Mouse (Mus musculus) hindbrain, embryonic 12.5 days (tissue): ENCODE data around the gene Soga1. TPM values are rescaled to one million over a fixed set of nuclear protein-coding genes. Genes with fewer than 3 reads are reported as not detected.
A peak's percentile ranks its signal among the peaks of the same experiment; 100 is the strongest.

Experiments used
- ATAC-seq: fragments of 200-750 bp; cut with Nextera tagmentation; 2 replicates; pipeline ENCODE4 v1.8.0; 2017; ENCODE audit warnings: moderate TSS enrichment; ENCODE audit not compliant: low FRiP score
- H3K27ac ChIP-seq: fragments of 300-500 bp; sonication (generic); 2 replicates; pipeline ENCODE4 v1.5.1; 2016; ENCODE audit warnings: mild to moderate bottlenecking
- H3K27me3 ChIP-seq: fragments of 300-500 bp; sonication (generic); 2 replicates; pipeline ENCODE4 v1.6.1; 2016; ENCODE audit warnings: mild to moderate bottlenecking
- H3K36me3 ChIP-seq: fragments of 300-500 bp; sonication (generic); 2 replicates; pipeline ENCODE4 v1.6.1; 2016; ENCODE audit warnings: mild to moderate bottlenecking
- H3K4me1 ChIP-seq: fragments of 300-500 bp; sonication (generic); 2 replicates; pipeline ENCODE4 v1.6.1; 2016
- H3K4me2 ChIP-seq: fragments of 300-500 bp; sonication (generic); replicated peaks from 2 replicates; pipeline ENCODE4 v1.6.1; 2016; ENCODE audit warnings: mild to moderate bottlenecking
- H3K4me3 ChIP-seq: fragments of 300-500 bp; sonication (generic); 2 replicates; pipeline ENCODE4 v1.5.1; 2016; ENCODE audit warnings: mild to moderate bottlenecking
- H3K9ac ChIP-seq: fragments of 300-500 bp; sonication (generic); 2 replicates; pipeline ENCODE4 v1.6.1; 2016; ENCODE audit warnings: mild to moderate bottlenecking, moderate library complexity
- H3K9me3 ChIP-seq: fragments of 300-500 bp; sonication (generic); replicated peaks from 2 replicates; pipeline ENCODE4 v1.6.1; 2016; ENCODE audit warnings: mild to moderate bottlenecking
- WGBS: fragments of 180-500 bp; shearing (Covaris S2); methylation state at CpG from one replicate; pipeline ENCODE4 v1.1.7; 2016; 5-methylcytosine and 5-hydroxymethylcytosine counted together
- polyA plus RNA-seq: library from polyadenylated mRNA; unstranded; fragments of >200 nt; fragmentation: Nextera tagmentation; extraction: Ambion mirVana; gene quantifications from 2 replicates; pipeline ENCODE4 v1.2.1, GENCODE M21; 2016

Gene Soga1
- polyA plus RNA-seq, 1 experiment from 2014 or later: 8.6 TPM

GRCm38 (mm10) chr2:157077160-157077559, 1.9 kb downstream of the Soga1 start:
- peak overlapping the region; percentile 98 for H3K4me3 ChIP-seq
- H3K4me2 ChIP-seq: peak overlapping the region; percentile 93
- H3K27ac ChIP-seq: peak overlapping the region; percentile 99
- H3K27me3 ChIP-seq: no peaks in the 10 kb centered on the region
- peaks cover 68% of the 10 kb centered on the region for H3K4me1 ChIP-seq
- WGBS: 13% methylated on average over 5 of the region's 5 CpGs
- peak overlapping the region; percentile 100 for H3K9ac ChIP-seq
- no peak for ATAC-seq
- peaks cover 15% of the 10 kb centered on the region for H3K36me3 ChIP-seq
- no peaks in the 10 kb centered on the region for H3K9me3 ChIP-seq

- WGBS: 88% methylated on average over 7 of the region's 7 CpGs
- H3K9me3 ChIP-seq: no peaks in the 10 kb centered on the region
- no peak for ATAC-seq
- H3K4me3 ChIP-seq: peak overlapping the region; percentile 98
- no peaks in the 10 kb centered on the region for H3K27me3 ChIP-seq
- peak overlapping the region; percentile 93 for H3K4me2 ChIP-seq
- H3K4me1 ChIP-seq: peaks cover 69% of the 10 kb centered on the region
- peaks cover 15% of the 10 kb centered on the region for H3K36me3 ChIP-seq
- H3K9ac ChIP-seq: peak overlapping the region; percentile 100; the same call in 1 of the 2 replicates
- no peak overlapping the region for H3K27ac ChIP-seq
Observed at GRCm38 (mm10) chr2:157076585-157076984, 2.5 kb downstream of the Soga1 start.

GRCm38 (mm10) chr2:157075685-157076084, 3.4 kb downstream of the Soga1 start:
- 70% methylated on average over 3 of the region's 3 CpGs for WGBS
- no peak for ATAC-seq

GRCm38 (mm10) chr2:157075226-157075625, 3.8 kb downstream of the Soga1 start:
- Histone ChIP-seq H3K27ac (0 out of 2 replicates have a peak overlapping the region, but pooled peaks have one; percentile 52), H3K9ac (peak overlapping the region; percentile 100)
- WGBS: 87% methylated on average over 3 of the region's 3 CpGs

More at GRCm38 (mm10) chr2:157075685-157076084, 3.4 kb downstream of the Soga1 start:
- H3K4me2 ChIP-seq: peak overlapping the region; percentile 93
- H3K9me3 ChIP-seq: no peaks in the 10 kb centered on the region
- H3K4me1 ChIP-seq: peaks cover 78% of the 10 kb centered on the region
- 0 out of 2 replicates have a peak overlapping the region, but pooled peaks have one; percentile 52 for H3K27ac ChIP-seq
- H3K9ac ChIP-seq: peak overlapping the region; percentile 100
- H3K27me3 ChIP-seq: no peaks in the 10 kb centered on the region
- H3K36me3 ChIP-seq: peaks cover 15% of the 10 kb centered on the region
- peak overlapping the region; percentile 98 for H3K4me3 ChIP-seq

GRCm38 (mm10) chr2:157074772-157075171, 4.3 kb downstream of the Soga1 start:
- Histone ChIP-seq H3K4me2 (peak overlapping the region; percentile 93), H3K27ac (no peak overlapping the region), H3K9me3 (no peaks in the 10 kb centered on the region), H3K36me3 (peaks cover 15% of the 10 kb centered on the region), H3K9ac (0 out of 2 replicates have a peak overlapping the region, but pooled peaks have one; percentile 100), H3K4me3 (peak overlapping the region; percentile 98; the same call in 1 of the 2 replicates), H3K4me1 (peaks cover 81% of the 10 kb centered on the region), H3K27me3 (no peaks in the 10 kb centered on the region)
- 74% methylated on average over 5 of the region's 5 CpGs for WGBS
- ATAC-seq: no peak

More at GRCm38 (mm10) chr2:157075226-157075625, 3.8 kb downstream of the Soga1 start:
- no peaks in the 10 kb centered on the region for H3K27me3 ChIP-seq
- H3K36me3 ChIP-seq: peaks cover 15% of the 10 kb centered on the region
- ATAC-seq: no peak
- H3K4me2 ChIP-seq: peak overlapping the region; percentile 93
- H3K4me3 ChIP-seq: peak overlapping the region; percentile 98
- no peaks in the 10 kb centered on the region for H3K9me3 ChIP-seq
- peaks cover 81% of the 10 kb centered on the region for H3K4me1 ChIP-seq

GRCm38 (mm10) chr2:157074186-157074724, 4.8 kb downstream of the Soga1 start:
- Histone ChIP-seq H3K4me3 (0 out of 2 replicates have a peak overlapping the region, but pooled peaks have one; percentile 98), H3K4me2 (peak overlapping the region; percentile 93; the same call in 1 of the 2 replicates), H3K36me3 (peaks cover 15% of the 10 kb centered on the region), H3K9ac (no peak overlapping the region), H3K4me1 (peaks cover 84% of the 10 kb centered on the region), H3K27me3 (no peaks in the 10 kb centered on the region), H3K9me3 (no peaks in the 10 kb centered on the region), H3K27ac (peak overlapping the region; percentile 44; the same call in 1 of the 2 replicates)
- WGBS: 83% methylated on average over 9 of the region's 9 CpGs
- ATAC-seq: no peak

- H3K9ac ChIP-seq: 0 out of 2 replicates have a peak overlapping the region, but pooled peaks have one; percentile 2
- no peak for ATAC-seq
Observed at GRCm38 (mm10) chr2:157073378-157074052, 5.5 kb downstream of the Soga1 start.

GRCm38 (mm10) chr2:157072316-157072990, 6.6 kb downstream of the Soga1 start:
- H3K9ac ChIP-seq: no peak overlapping the region
- no peak overlapping the region for H3K27ac ChIP-seq
- H3K27me3 ChIP-seq: no peaks in the 10 kb centered on the region
- no peak for ATAC-seq
- WGBS: 80% methylated on average over 9 of the region's 9 CpGs
- no peaks in the 10 kb centered on the region for H3K9me3 ChIP-seq
- H3K36me3 ChIP-seq: peaks cover 15% of the 10 kb centered on the region
- H3K4me1 ChIP-seq: peaks cover 93% of the 10 kb centered on the region
- H3K4me2 ChIP-seq: no peak overlapping the region
- no peak overlapping the region for H3K4me3 ChIP-seq

More at GRCm38 (mm10) chr2:157073378-157074052, 5.5 kb downstream of the Soga1 start:
- H3K4me3 ChIP-seq: no peak overlapping the region
- H3K36me3 ChIP-seq: peaks cover 15% of the 10 kb centered on the region
- 76% methylated on average over 9 of the region's 9 CpGs for WGBS
- peaks cover 91% of the 10 kb centered on the region for H3K4me1 ChIP-seq
- no peak overlapping the region for H3K4me2 ChIP-seq
- H3K27me3 ChIP-seq: no peaks in the 10 kb centered on the region
- H3K27ac ChIP-seq: no peak overlapping the region
- H3K9me3 ChIP-seq: no peaks in the 10 kb centered on the region

GRCm38 (mm10) chr2:157071556-157071955, 7.5 kb downstream of the Soga1 start:
- peaks cover 91% of the 10 kb centered on the region for H3K4me1 ChIP-seq
- no peak for ATAC-seq
- no peak overlapping the region for H3K4me3 ChIP-seq
- H3K27ac ChIP-seq: peak overlapping the region; percentile 44
- no peak overlapping the region for H3K9ac ChIP-seq
- H3K36me3 ChIP-seq: peaks cover 14% of the 10 kb centered on the region
- no peaks in the 10 kb centered on the region for H3K9me3 ChIP-seq
- no peak overlapping the region for H3K4me2 ChIP-seq
- no peaks in the 10 kb centered on the region for H3K27me3 ChIP-seq
- WGBS: 70% methylated on average over 2 of the region's 2 CpGs

GRCm38 (mm10) chr2:157070365-157070764, 8.7 kb downstream of the Soga1 start:
- H3K27ac ChIP-seq: peak overlapping the region; percentile 71
- 67% methylated on average over 9 of the region's 9 CpGs for WGBS
- no peak for ATAC-seq

GRCm38 (mm10) chr2:157069755-157070315, 9.2 kb downstream of the Soga1 start:
- 49% methylated on average over 3 of the region's 3 CpGs for WGBS
- Histone ChIP-seq H3K36me3 (peaks cover 12% of the 10 kb centered on the region; the same call in 1 of the 2 replicates), H3K4me1 (peaks cover 86% of the 10 kb centered on the region), H3K27ac (peak overlapping the region; percentile 71), H3K4me2 (no peak overlapping the region; the same call in 1 of the 2 replicates), H3K4me3 (no peak overlapping the region), H3K27me3 (no peaks in the 10 kb centered on the region), H3K9me3 (no peaks in the 10 kb centered on the region), H3K9ac (peak overlapping the region; percentile 50; the same call in 1 of the 2 replicates)
- no peak for ATAC-seq

More at GRCm38 (mm10) chr2:157070365-157070764, 8.7 kb downstream of the Soga1 start:
- H3K36me3 ChIP-seq: peaks cover 12% of the 10 kb centered on the region; the same call in 1 of the 2 replicates
- no peaks in the 10 kb centered on the region for H3K9me3 ChIP-seq
- no peaks in the 10 kb centered on the region for H3K27me3 ChIP-seq
- 0 out of 2 replicates have a peak overlapping the region, but pooled peaks have one; percentile 0 for H3K4me2 ChIP-seq
- peaks cover 86% of the 10 kb centered on the region for H3K4me1 ChIP-seq
- no peak overlapping the region for H3K4me3 ChIP-seq
- peak overlapping the region; percentile 53; the same call in 1 of the 2 replicates for H3K9ac ChIP-seq
